Mouse (Mus musculus) MEL-GATA-1-ER (cell line): Measurements from ENCODE around the gene Tex19.1.

Experiments
- DNase-seq: peaks from one replicate; pipeline ENCODE4 v3.0.0-alpha.2; 2012; ENCODE audit warnings: low read depth; ENCODE audit errors: extremely low read depth

The Tex19.1 gene

GRCm38 (mm10) chr11:121143325-121144015 is 2.5 kb upstream of the Tex19.1 start:
- no peak for DNase-seq

DNA sequence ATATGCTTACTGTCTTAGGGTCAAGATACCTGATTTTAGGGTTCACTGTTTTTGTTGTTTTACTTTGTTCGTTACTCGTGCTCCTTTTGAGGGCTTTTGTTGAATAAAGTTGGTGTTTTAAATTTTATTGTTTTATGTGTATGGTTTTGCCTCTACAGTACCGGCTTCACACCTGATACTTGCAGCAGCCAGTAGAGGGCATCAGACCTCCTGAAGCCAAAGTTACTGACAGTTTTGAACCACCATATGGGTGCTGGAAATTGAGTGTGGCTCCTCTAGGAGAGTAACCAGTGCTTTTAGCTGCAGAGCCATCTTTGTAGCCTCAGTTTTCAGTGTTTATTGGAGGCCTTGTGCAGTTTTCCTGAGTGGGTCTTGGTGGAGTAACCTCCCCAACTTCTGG is 2.2 kb downstream of the Tex19.1 start:
- DNase-seq = peak; percentile 19

DNA sequence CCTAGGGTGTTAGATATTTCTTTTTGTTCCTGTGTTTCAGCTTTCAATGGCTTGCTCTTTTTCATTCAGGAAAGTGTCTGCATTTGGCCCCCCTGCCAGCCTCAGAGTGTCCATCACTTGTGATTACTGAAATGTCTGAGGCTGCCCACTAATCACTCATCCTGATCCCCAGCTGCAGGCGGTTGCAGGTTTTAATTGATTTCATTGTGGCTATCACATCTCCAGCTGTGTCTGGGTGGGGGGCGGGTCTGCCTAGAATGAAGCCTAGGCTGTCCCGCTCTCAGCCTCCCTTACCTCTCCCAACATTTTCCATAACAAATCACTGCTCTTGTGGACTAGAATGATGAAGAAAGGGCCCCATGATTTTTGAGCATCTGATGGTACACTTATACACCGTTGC is 8.3 kb downstream of the Tex19.1 start:
- no peak for DNase-seq

DNA sequence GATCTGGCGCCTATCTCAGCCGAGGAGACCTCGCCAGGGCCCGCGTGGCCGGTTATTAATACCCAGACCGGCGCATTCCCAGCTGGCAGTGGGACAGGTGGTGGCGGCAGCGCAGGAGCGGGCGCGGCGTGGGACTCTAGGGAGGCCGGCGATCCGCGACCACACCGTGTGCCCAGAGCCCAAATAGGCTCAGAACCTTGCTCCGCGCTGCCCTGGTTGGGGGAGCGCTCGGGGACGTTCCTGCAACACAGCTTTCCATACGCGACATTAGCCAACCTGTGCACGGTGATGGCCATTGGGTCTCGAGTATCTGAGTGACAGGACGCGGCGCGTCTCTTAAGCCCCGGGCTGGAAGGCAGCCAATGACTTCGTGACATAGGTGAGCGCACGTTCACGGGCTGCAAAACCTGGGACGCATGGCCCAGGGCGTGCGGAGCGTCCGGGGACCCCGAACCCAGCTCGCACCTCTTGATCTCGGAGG is 10.5 kb downstream of the Tex19.1 start:
- DNase-seq = no peak

- no peak for DNase-seq
These were observed 14.0 kb downstream of the Tex19.1 start, which contains the start of gene Uts2r for GRCm38 (mm10) chr11:121159971-121160370. Gene Uts2r (plus strand): TSS chr11:121160271.

- DNase-seq = no peak
These were observed 14.8 kb downstream of the Tex19.1 start for GRCm38 (mm10) chr11:121160636-121161346.

GRCm38 (mm10) chr11:121163751-121164150 is 17.8 kb downstream of the Tex19.1 start:
- DNase-seq = no peak

DNA sequence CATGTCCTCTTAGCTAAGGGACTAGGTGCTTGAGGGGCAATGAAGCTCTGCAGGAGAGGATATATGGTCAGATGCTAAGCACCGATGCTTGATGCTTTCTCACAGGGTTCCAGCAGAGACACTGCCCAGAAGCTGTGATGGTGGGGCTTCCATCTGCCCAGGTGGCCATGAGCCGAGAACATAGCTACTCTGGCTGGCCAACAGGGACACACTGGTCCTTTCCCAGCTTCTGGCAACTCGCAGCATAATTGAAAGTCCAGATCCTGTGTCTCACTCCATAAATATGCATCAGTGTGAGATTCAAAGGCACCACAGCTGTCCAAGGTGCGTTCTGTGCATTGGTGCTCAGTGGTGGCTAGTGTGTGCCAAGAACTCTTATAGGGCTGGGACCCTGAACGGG is 27.3 kb downstream of the Tex19.1 start:
- DNase-seq = no peak

DNA sequence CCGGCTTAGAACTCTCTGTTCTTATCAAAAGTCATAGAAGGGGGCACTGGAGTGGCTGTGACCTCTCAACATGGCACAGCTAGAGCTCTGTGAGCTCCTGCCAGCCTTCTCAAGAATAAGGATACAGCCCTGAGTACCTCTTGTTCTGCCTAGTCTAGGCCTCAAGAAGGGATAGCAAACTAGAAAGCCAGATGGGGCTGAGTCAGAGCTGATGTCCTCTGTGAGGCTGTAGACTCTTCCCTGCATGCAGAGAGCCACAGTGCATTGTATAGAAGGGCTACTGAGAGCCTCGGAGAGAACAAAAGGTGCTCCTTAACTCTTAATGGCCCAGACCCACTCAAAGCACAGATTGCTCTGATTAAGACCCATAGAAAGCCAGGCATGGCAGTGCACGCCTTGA is 28.3 kb downstream of the Tex19.1 start:
- no peak for DNase-seq

DNA sequence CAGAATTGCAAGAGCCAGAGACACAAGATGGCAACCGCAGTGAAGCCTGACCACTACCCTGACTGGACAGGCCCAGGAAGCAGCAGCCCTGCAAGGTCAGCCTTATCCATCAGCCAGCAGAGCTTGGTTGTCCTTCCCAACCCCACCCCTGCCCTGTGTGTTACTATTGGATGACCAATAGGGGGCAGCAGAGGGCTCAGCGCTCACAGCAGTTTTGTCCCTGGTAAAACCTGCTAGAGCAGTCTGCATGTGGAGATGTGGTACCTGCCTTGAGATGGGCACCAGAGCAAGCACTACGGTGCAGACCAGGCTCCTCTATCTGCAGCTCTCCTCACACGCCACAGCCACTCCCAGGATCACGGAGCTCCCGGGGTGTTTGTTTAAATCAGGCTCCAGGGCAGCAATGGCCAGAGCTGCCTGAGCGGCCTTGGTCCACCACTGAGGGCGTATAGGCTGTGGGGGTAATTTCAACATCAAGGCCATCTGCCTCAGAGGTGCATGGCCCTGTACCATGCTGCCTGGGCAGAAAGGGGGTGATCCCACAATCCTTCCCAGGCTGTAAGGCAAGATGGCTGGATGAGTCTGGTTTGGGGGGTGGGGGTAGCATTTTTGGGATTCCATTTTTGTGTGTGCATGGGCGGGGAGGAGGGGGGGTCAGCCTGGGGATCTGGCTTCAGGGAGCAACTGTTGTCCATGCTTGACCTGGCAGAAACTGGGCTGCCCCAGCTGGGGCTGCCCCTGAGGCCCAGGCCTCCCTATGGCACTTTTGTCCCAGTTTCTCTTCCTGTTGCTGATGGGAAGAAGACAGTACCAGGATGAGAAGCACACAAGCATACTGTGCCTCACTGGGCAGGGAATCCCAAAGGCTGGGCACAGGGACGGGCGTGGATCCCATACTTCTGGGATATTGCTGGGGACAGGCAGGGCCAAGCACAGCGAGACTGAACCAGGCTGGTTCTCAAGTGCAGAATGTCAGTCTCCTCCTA is 30.6 kb downstream of the Tex19.1 start:
- peak; percentile 23 for DNase-seq

GRCm38 (mm10) chr11:121189681-121190080 is 43.7 kb downstream of the Tex19.1 start:
- no peak for DNase-seq

GRCm38 (mm10) chr11:121192742-121193141 is 46.8 kb downstream of the Tex19.1 start:
- DNase-seq = no peak

DNA sequence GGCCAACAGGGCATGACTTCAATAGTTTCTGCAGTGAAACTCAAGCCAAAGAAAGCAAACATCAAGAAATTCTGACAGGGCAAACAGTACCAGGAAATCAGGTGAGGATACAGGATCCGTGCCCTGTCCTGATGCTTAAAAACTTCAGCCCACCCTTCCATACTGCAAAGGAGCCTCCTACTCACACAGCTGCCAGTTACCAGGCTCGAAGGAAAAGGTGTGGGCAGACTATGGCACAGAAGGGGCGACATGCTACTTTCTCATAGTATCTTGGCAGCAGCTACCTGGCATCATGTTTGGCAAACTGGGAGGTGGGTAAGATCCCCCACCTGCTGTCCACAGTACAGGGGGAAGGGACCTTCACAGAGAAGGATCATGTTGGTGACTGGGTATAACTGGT is 47.5 kb downstream of the Tex19.1 start:
- DNase-seq = no peak
